Mouse (Mus musculus): ENCODE measurements at regions not wholly inside any gene's neighbourhood (a gene's known extent, or its start where the extent isn't known, plus 50 kb on each side); places are given as distances from the start of the nearest gene placed in this dataset.

GRCm38 (mm10) chr3:21667349-21668143, 408.9 kb upstream of the Tbl1xr1 start:
- TF ChIP-seq CTCF (IDR thresholded peaks at IDR 0.05) (no peak), EP300 (IDR thresholded peaks at IDR 0.05) (no peak)
